Mouse (Mus musculus) right cerebral cortex, postnatal 36 days (tissue): ENCODE results near the gene Ncstn.

Experiments used
- DNase-seq, 2 experiments: peaks; one replicate each; pipeline ENCODE4 v3.0.0; 2022; ENCODE audit warnings: low spot score in 2 of 2, mixed read lengths in 1 of 2

Ncstn gene

GRCm38 (mm10) chr1:172082101-172082898, at the start of gene Ncstn, which contains the start of gene Copa:
Gene Ncstn, minus strand, starts transcription at chr1:172082795.
Gene Copa, plus strand, starts transcription at chr1:172082529.
- peak; percentile 91 to 92 for DNase-seq

- DNase-seq: no peak
Measured at GRCm38 (mm10) chr1:172132319-172132718, 49.7 kb upstream of the Ncstn start.

- DNase-seq: no peak
Measured at GRCm38 (mm10) chr1:172129780-172130179, 47.2 kb upstream of the Ncstn start.

- DNase-seq: no peak
Measured at GRCm38 (mm10) chr1:172129108-172129507, 46.5 kb upstream of the Ncstn start.

- no peak for DNase-seq
Measured at GRCm38 (mm10) chr1:172128563-172128962, 46.0 kb upstream of the Ncstn start.

- no peak for DNase-seq
Measured at GRCm38 (mm10) chr1:172127487-172127886, 44.9 kb upstream of the Ncstn start.

- peak; percentile 64 to 67 for DNase-seq
Measured at GRCm38 (mm10) chr1:172126376-172127347, 44.1 kb upstream of the Ncstn start, which contains the start of gene Pex19. Gene Pex19, plus strand, starts transcription at chr1:172126755.

- no peak for DNase-seq
Measured at GRCm38 (mm10) chr1:172124572-172124971, 42.0 kb upstream of the Ncstn start.

- no peak for DNase-seq
Measured at GRCm38 (mm10) chr1:172122671-172123070, 40.1 kb upstream of the Ncstn start.

GRCm38 (mm10) chr1:172119720-172120119, 37.1 kb upstream of the Ncstn start:
- DNase-seq: peak in 1 of 2 experiments; percentile 14

- no peak for DNase-seq
Measured at GRCm38 (mm10) chr1:172119100-172119499, 36.5 kb upstream of the Ncstn start.

GRCm38 (mm10) chr1:172116948-172117347, 34.4 kb upstream of the Ncstn start:
- no peak for DNase-seq

- no peak for DNase-seq
Measured at GRCm38 (mm10) chr1:172107777-172108477, 25.3 kb upstream of the Ncstn start.

- DNase-seq: no peak
Measured at GRCm38 (mm10) chr1:172105101-172105500, 22.5 kb upstream of the Ncstn start.

- DNase-seq: no peak
Measured at GRCm38 (mm10) chr1:172103619-172104018, 21.0 kb upstream of the Ncstn start.

GRCm38 (mm10) chr1:172099325-172100033, 16.9 kb upstream of the Ncstn start:
- DNase-seq: no peak

GRCm38 (mm10) chr1:172095202-172095601, 12.6 kb upstream of the Ncstn start:
- DNase-seq: no peak

GRCm38 (mm10) chr1:172094295-172094694, 11.7 kb upstream of the Ncstn start:
- no peak for DNase-seq

GRCm38 (mm10) chr1:172093522-172093921, 10.9 kb upstream of the Ncstn start:
- no peak for DNase-seq

GRCm38 (mm10) chr1:172082899-172083445, 377 bp upstream of the Ncstn start:
- DNase-seq: no peak

- DNase-seq: no peak
Measured at GRCm38 (mm10) chr1:172077981-172078380, 4.6 kb downstream of the Ncstn start.
